Mouse (Mus musculus): Measurements from ENCODE around the gene Fam221a. TPM values are rescaled to one million over a fixed set of nuclear protein-coding genes. Genes with fewer than 3 reads are reported as not detected.
A peak's percentile ranks its signal among the peaks of the same experiment; 100 is the strongest.

Gene Fam221a
- not detected in 2 replicates for polyA plus RNA-seq (2012; ENCODE audit: insufficient read depth, insufficient read length, low replicate concordance, missing spikeins)

- H3K4me3 ChIP-seq (ENCODE audit: insufficient read depth, low read depth, low read length), result peak within 1 kb of the TSS; percentile 59
- no peak for TF ChIP-seq CTCF (IDR thresholded peaks at IDR 0.05; ENCODE audit: insufficient read depth, low read depth, low read length)
- no peak for TF ChIP-seq POLR2A (IDR thresholded peaks at IDR 0.05; ENCODE audit: insufficient read depth, low read depth, low read length)
- H3K4me1 ChIP-seq (ENCODE audit: control insufficient read depth, insufficient read depth, low read length), result peaks cover 8% of the 10 kb centered on the region
- H3K27ac ChIP-seq (ENCODE audit: insufficient read depth, low read depth, low read length), result no peak within 1 kb of the TSS
- 3% methylated on average over 49 of the region's 49 CpGs for WGBS
Measured at GRCm38 (mm10) chr6:49367159-49368054, at the start of gene Fam221a. Fam221a (plus strand) TSS chr6:49367739.

GRCm38 (mm10) chr6:49318966-49319594 lies 48.5 kb upstream of the Fam221a start, which contains the start of gene Ccdc126:
Ccdc126 (plus strand) TSS chr6:49319274.
- Histone ChIP-seq H3K4me3 (ENCODE audit: insufficient read depth, low read depth, low read length) (peak within 1 kb of the TSS; percentile 100), H3K27ac (ENCODE audit: insufficient read depth, low read depth, low read length) (peak within 1 kb of the TSS; percentile 78), H3K4me1 (ENCODE audit: control insufficient read depth, insufficient read depth, low read length) (peaks cover 2% of the 10 kb centered on the region; the same call in 1 of the 2 replicates)
- peak; percentile 53; the same call in 1 of the 2 replicates for TF ChIP-seq POLR2A (IDR thresholded peaks at IDR 0.05; ENCODE audit: insufficient read depth, low read depth, low read length)
- peak; percentile 44; the same call in 1 of the 2 replicates for TF ChIP-seq CTCF (IDR thresholded peaks at IDR 0.05; ENCODE audit: insufficient read depth, low read depth, low read length)
- WGBS, result under 1% methylated on average over 47 of the region's 47 CpGs

GRCm38 (mm10) chr6:49319595-49320315 lies 47.8 kb upstream of the Fam221a start:
- 9% methylated on average over 13 of the region's 13 CpGs for WGBS
- Histone ChIP-seq H3K4me3 (ENCODE audit: insufficient read depth, low read depth, low read length) (peak overlapping the region; percentile 100), H3K4me1 (ENCODE audit: control insufficient read depth, insufficient read depth, low read length) (peaks cover 2% of the 10 kb centered on the region; the same call in 1 of the 2 replicates), H3K27ac (ENCODE audit: insufficient read depth, low read depth, low read length) (peak overlapping the region; percentile 78; the same call in 1 of the 2 replicates)
- TF ChIP-seq CTCF (IDR thresholded peaks at IDR 0.05; ENCODE audit: insufficient read depth, low read depth, low read length), result no peak
- no peak for TF ChIP-seq POLR2A (IDR thresholded peaks at IDR 0.05; ENCODE audit: insufficient read depth, low read depth, low read length)

- Histone ChIP-seq H3K4me1 (ENCODE audit: control insufficient read depth, insufficient read depth, low read length) (peaks cover 2% of the 10 kb centered on the region; the same call in 1 of the 2 replicates), H3K27ac (ENCODE audit: insufficient read depth, low read depth, low read length) (no peak overlapping the region), H3K4me3 (ENCODE audit: insufficient read depth, low read depth, low read length) (no peak overlapping the region)
- WGBS, result 90% methylated on average over 3 of the region's 3 CpGs
- TF ChIP-seq POLR2A (IDR thresholded peaks at IDR 0.05; ENCODE audit: insufficient read depth, low read depth, low read length) (no peak), CTCF (IDR thresholded peaks at IDR 0.05; ENCODE audit: insufficient read depth, low read depth, low read length) (no peak)
Measured at GRCm38 (mm10) chr6:49321341-49321740, 46.2 kb upstream of the Fam221a start.

- H3K27ac ChIP-seq (ENCODE audit: insufficient read depth, low read depth, low read length), result no peak overlapping the region
- H3K4me3 ChIP-seq (ENCODE audit: insufficient read depth, low read depth, low read length), result no peak overlapping the region
- TF ChIP-seq POLR2A (IDR thresholded peaks at IDR 0.05; ENCODE audit: insufficient read depth, low read depth, low read length) (no peak), CTCF (IDR thresholded peaks at IDR 0.05; ENCODE audit: insufficient read depth, low read depth, low read length) (no peak)
- peaks cover 2% of the 10 kb centered on the region; the same call in 1 of the 2 replicates for H3K4me1 ChIP-seq (ENCODE audit: control insufficient read depth, insufficient read depth, low read length)
Measured at GRCm38 (mm10) chr6:49322056-49322455, 45.5 kb upstream of the Fam221a start.

- TF ChIP-seq POLR2A (IDR thresholded peaks at IDR 0.05; ENCODE audit: insufficient read depth, low read depth, low read length) (no peak), CTCF (IDR thresholded peaks at IDR 0.05; ENCODE audit: insufficient read depth, low read depth, low read length) (no peak)
- 70% methylated on average over 2 of the region's 2 CpGs for WGBS
- H3K4me1 ChIP-seq (ENCODE audit: control insufficient read depth, insufficient read depth, low read length), result peaks cover 2% of the 10 kb centered on the region; the same call in 1 of the 2 replicates
- no peak overlapping the region for H3K27ac ChIP-seq (ENCODE audit: insufficient read depth, low read depth, low read length)
- no peak overlapping the region for H3K4me3 ChIP-seq (ENCODE audit: insufficient read depth, low read depth, low read length)
Measured at GRCm38 (mm10) chr6:49322986-49323385, 44.6 kb upstream of the Fam221a start.

GRCm38 (mm10) chr6:49324528-49324927 lies 43.0 kb upstream of the Fam221a start:
- 75% methylated on average over 2 of the region's 2 CpGs for WGBS
- Histone ChIP-seq H3K27ac (ENCODE audit: insufficient read depth, low read depth, low read length) (no peak overlapping the region), H3K4me1 (ENCODE audit: control insufficient read depth, insufficient read depth, low read length) (peaks cover 2% of the 10 kb centered on the region; the same call in 1 of the 2 replicates), H3K4me3 (ENCODE audit: insufficient read depth, low read depth, low read length) (no peak overlapping the region)
- TF ChIP-seq CTCF (IDR thresholded peaks at IDR 0.05; ENCODE audit: insufficient read depth, low read depth, low read length), result no peak

- Histone ChIP-seq H3K4me1 (ENCODE audit: control insufficient read depth, insufficient read depth, low read length) (peaks cover under 1% of the 10 kb centered on the region; the same call in 1 of the 2 replicates), H3K4me3 (ENCODE audit: insufficient read depth, low read depth, low read length) (no peak overlapping the region), H3K27ac (ENCODE audit: insufficient read depth, low read depth, low read length) (no peak overlapping the region)
- WGBS, result 87% methylated on average over 1 of the region's 1 CpGs
- TF ChIP-seq POLR2A (IDR thresholded peaks at IDR 0.05; ENCODE audit: insufficient read depth, low read depth, low read length) (no peak), CTCF (IDR thresholded peaks at IDR 0.05; ENCODE audit: insufficient read depth, low read depth, low read length) (no peak)
Measured at GRCm38 (mm10) chr6:49325294-49325693, 42.2 kb upstream of the Fam221a start.

All from olfactory bulb, adult 2 months (tissue).